Mouse (Mus musculus): Measurements from ENCODE around the gene Atp1b2.

Atp1b2 gene

GRCm38 (mm10) chr11:69610899-69611298 is 5.2 kb upstream of the Atp1b2 start:
- in situ Hi-C loops (cut with MboI; ENCODE audit: unreplicated experiment in 2 of 2): loop anchor here (5.0 kb wide), 1 partner anchor 34 kb away; no protein-coding TSS in a partner anchor

GRCm38 (mm10) chr11:69609416-69609815 is 3.7 kb upstream of the Atp1b2 start:
- in situ Hi-C loops (cut with MboI; ENCODE audit: unreplicated experiment in 2 of 2): no loop called here

DNA sequence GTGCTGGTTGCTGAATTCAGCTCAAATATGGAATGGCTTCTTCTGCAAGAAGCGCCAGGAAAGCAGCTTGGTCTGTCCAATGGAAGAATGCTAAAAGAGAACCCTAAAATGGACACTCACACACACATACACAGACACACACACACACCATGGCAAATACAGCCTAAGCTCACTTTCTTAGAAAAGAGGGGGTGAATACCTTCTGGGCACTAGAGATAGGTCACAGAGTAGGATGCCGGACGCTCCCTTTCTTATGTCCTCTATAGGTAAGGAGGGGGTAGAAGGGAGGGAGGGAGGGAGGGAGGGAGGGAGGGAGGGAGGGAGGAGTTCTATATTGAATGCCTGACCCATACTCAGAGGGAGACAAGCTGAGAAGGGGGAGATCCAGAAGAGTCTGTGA is 2.8 kb upstream of the Atp1b2 start:
- in situ Hi-C loops (cut with MboI; ENCODE audit: unreplicated experiment in 2 of 2): no loop called here

DNA sequence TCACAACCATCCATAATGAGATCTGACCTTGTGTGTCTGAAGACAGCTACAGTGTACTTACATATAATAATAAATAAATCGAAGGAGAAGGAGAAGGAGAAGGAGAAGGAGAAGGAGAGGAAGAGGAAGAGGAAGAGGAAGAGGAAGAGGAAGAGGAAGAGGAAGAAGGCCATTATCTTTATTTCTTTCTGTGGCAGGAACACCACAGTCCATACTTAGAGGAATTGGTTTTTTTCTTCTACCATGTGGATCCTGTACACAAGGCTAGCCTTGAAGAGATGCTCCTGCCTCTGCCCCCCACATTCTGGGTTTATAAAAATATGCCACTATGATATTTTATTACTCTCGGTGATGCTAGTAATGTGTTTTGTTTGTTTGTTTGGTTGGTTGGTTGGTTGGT is 1.1 kb upstream of the Atp1b2 start:
- in situ Hi-C loops (cut with MboI; ENCODE audit: unreplicated experiment in 2 of 2): no loop called here

DNA sequence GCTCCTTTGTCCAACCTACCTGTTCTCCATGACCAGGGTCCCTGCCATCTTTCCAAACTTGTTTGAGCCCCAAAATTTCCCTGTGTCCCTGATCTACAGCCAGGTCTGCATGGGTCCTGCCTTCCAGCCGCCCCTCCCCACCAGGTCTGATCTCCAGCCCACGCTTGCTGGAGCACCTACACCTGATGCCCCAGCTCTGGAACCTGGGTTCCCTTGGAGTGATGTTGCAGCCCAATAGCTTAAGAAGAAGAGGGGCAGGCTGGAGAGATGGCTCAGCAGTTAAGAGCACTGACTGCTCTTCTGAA is 701 bp upstream of the Atp1b2 start:
- in situ Hi-C loops (cut with MboI; ENCODE audit: unreplicated experiment in 2 of 2): no loop called here

GRCm38 (mm10) chr11:69604795-69605664 is 712 bp downstream of the Atp1b2 start:
- in situ Hi-C loops (cut with MboI; ENCODE audit: unreplicated experiment in 2 of 2): no loop called here

- in situ Hi-C loops (cut with MboI; ENCODE audit: unreplicated experiment in 2 of 2): no loop called here
Observed at GRCm38 (mm10) chr11:69604347-69604746, 1.4 kb downstream of the Atp1b2 start.

DNA sequence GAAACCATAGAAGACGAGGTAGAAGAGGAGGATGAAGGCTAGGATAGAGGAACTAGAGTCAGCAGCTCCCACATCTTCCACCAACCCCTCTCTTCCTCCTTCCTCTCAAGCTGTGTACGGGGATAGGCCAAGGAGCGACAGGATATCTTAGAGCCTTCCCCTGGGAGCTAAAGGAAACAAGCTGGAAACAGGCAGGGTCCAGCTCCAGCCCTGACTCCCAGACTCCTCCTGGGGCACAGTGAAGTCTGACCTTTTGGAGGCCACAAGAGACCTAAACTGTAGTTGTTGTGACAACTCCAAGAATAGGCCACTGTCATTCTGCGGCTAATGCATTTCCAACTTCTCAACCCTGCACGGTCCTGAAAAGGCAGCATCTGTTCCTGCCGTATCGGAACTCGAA is 2.2 kb downstream of the Atp1b2 start:
- in situ Hi-C loops (cut with MboI; ENCODE audit: unreplicated experiment in 2 of 2): no loop called here

DNA sequence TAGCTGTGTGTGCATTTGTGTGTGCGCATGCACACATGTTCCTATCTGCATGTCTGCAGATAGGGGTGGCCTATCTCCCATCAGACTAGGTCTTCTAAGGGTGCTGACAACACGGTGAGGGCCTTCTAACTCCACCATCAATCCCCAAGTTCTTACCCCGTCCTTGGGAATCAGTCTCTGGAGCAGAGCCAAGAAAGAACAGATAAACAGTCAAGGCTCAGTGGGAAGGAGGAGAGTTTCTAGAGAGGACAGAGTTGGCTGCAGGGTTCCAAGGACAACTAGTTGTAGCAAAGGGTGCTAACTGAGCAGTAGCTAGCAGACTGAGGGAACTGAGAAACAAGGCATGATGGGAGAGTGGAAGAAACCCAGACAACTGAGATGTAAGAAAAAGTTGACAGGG is 4.0 kb downstream of the Atp1b2 start:
- in situ Hi-C loops (cut with MboI; ENCODE audit: unreplicated experiment in 2 of 2): no loop called here

DNA sequence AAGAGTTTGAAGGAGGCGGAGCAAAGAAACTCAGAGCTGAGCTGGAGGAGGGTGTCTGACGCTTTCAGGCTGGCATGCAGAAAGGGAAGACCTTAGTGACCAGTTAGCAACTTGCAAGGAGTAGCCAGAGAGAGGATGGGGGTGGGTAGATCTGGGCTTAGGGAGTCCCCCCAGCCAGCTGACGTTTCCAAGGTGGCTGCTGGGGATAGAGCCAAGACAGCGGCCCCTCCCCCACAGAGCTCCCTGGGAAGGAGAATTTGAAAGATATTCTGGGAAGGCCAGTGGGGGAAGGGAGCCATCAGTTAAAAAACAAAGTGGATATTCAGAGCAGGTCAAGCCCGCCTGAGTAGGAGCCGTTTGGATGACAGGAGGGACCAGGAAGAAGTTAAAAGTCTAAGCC is 5.6 kb downstream of the Atp1b2 start:
- in situ Hi-C loops (cut with MboI; ENCODE audit: unreplicated experiment in 2 of 2): no loop called here

DNA sequence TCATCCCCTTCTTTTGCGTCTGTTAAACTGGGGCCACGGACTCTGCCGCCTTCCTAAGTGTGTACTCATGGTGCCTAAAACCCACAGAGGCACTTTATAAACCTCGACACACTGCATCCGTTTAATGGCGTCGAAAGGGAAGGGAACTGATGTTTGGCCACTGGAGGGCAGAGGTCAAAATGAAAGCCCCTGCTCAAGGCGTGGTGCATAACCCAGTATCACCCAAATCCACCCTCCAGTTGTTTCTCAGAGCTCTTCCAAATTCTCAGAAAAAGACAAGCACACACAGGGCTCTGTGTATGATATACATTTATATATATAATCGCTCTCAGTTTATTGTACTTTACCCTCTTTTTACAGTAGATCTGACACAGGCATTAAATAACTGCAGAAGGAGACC is 6.3 kb downstream of the Atp1b2 start:
- in situ Hi-C loops (cut with MboI; ENCODE audit: unreplicated experiment in 2 of 2): no loop called here

DNA sequence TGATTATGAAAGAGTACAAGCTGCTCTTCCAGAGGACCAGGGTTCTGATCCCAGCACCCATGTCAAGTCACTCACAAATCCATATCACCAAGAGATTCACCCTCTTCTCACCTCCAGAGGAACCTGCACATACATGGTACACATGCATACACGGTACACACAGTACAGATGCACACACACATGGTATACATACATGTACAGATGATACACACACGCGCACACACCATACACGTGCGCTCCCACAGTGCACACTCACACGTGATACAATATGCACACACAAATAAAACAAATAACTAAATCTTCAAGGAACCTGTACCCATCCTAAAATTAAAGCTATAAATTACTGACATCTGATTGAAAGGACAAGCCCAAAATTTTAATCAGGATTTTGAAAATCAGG is 10.9 kb downstream of the Atp1b2 start:
- in situ Hi-C loops (cut with MboI; ENCODE audit: unreplicated experiment in 2 of 2): no loop called here

DNA sequence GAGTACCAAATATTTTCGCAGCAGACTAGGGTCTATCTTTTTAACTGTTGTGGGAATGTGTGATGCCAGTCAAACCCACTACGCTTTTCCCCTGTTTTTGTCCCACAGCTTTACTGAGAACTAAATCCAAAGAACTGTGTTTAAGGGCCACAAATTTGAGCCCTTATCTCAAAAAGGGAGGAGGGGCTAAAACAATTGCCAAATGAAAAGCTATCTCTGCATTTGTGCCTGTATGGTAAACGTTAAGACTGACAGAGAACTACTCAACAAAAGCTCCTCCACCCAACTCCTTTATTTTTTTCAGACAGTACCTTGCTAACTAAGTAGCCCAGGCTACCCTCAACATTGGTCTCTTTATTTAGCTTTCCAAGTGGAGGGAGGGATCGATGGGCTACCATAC is 12.9 kb downstream of the Atp1b2 start:
- in situ Hi-C loops (cut with MboI; ENCODE audit: unreplicated experiment in 2 of 2): no loop called here

DNA sequence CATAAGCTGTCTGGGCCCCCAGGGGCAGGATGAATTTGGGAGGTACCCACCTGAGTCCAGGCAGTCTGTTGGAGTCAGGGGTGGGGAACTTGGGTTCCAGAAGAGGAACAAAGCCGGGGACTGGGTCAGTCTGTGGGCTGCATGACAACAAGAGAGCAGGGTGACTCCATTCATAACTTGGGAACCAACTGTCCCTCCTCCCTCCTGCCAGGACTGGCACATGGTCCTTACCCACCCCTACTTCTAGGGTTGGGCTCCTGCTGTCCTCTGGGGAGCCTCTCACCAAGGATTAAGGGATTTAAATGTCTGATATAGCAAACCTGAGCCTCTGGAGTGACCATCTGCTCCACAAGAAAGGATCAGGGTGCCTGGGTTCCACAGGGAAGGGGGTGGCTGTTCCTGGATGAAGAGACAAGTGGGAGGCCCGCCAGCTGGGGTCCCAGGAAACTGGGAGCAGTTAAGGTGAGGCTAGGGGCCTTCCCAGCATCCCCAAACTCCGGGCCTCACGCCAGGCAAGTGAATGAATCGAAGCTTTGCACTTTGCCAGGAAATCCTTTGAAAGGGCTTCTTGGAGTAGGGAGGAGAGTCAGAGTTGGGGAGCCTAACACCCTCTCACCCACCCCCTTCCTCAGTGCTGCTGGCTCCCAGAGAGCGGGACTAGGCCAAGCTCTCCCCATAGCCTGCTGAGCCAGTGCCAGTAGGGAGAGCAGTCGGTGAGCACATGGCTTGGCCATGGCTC is 13.7 kb downstream of the Atp1b2 start:
- in situ Hi-C loops (cut with MboI; ENCODE audit: unreplicated experiment in 2 of 2): no loop called here

- in situ Hi-C loops (cut with MboI; ENCODE audit: unreplicated experiment in 2 of 2): no loop called here
Observed at GRCm38 (mm10) chr11:69591424-69591823, 14.3 kb downstream of the Atp1b2 start.

GRCm38 (mm10) chr11:69590622-69591021 is 15.1 kb downstream of the Atp1b2 start:
- in situ Hi-C loops (cut with MboI; ENCODE audit: unreplicated experiment in 2 of 2): no loop called here

DNA sequence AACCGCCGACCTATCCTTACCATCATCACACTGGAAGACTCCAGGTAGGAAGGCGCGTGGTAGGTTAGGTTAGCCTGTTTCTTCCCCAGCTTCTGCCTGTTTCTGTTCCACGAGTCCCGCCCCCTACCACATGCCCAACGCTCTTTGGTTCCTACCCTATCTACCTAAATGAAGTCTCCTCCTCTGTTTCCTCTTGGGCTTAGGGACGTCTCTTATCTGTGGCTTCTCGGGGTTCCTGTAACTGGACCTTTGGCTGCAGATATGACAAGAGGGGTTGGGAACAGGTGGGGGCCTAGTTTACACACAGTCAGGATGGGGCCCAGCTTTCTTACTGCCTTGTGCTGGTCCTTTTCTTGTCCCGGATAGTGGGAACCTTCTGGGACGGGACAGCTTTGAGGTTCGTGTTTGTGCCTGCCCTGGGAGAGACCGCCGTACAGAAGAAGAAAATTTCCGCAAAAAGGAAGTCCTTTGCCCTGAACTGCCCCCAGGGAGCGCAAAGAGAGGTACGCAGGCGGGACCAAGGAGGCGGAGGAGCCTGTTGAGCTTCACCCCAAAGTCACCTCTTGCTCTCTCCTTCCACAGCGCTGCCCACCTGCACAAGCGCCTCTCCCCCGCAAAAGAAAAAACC is 16.4 kb downstream of the Atp1b2 start:
- in situ Hi-C loops (cut with MboI; ENCODE audit: unreplicated experiment in 2 of 2): no loop called here

DNA sequence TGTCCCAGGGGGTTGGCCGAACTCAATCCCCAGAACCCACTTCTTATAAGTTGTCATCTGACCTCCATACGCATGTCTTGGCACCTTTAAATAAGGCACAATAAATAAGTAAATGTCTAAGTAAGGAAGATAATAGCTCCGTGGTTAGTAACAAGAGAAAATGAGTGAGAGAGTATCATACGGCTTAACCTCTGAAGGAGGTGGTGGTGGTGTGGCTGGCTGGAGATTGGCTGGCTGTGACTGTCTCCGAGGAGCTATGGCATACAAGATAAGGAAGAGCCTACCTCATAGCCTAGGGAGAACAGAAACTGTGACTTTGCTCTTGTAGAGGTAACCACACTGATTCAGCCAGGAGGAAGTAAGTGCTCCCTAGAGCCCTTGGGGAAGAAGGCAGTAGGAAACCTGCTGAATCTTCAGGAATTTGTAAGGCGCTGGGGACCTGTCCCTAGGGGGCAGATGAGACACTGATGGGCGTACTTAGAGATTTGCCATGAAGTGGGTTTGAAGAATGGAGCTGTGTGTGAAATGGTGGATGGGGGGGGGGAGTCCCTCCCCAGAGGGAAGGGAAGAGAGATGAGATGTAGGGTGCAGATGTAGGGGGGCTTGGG is 19.9 kb downstream of the Atp1b2 start:
- in situ Hi-C loops (cut with MboI; ENCODE audit: unreplicated experiment in 2 of 2): no loop called here

DNA sequence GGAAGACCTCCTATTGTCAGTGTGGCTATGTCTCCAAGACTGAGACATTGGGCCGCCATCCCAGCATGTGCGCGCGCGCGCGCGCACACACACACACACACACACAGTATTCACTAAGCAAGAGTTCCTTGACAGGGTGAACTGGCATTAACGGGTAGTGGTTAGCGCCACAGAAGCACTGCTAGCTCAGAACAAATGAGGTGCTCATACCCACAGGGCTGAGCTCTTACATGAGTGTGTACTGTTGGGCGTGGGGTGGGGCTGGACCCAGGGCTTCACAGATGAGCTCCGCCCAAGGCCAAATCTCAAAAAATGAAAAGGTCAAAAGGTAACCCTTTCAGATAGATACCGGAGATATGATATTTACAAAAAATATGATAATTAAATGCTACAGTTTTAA is 20.8 kb downstream of the Atp1b2 start:
- in situ Hi-C loops (cut with MboI; ENCODE audit: unreplicated experiment in 2 of 2): no loop called here

DNA sequence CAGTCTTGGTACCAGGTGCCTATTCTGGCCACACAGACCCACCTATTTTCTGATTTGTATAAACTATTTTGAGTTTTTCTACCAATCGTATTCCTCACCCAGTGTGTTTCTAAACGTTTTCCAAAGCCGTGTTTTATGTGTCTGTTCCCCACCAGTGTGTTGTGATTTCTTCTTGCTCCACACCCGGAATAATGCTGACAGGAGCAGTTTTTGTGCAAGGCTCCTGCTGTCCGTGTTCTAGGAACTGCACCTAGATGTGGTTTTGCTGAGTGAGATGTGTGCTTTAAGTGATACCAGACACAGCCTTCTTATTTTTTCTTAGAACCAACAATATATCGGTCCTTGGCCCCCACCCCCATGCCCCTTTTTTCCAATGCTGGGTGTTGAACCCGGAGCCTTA is 21.7 kb downstream of the Atp1b2 start:
- in situ Hi-C loops (cut with MboI; ENCODE audit: unreplicated experiment in 2 of 2): no loop called here

GRCm38 (mm10) chr11:69582230-69582805 is 23.4 kb downstream of the Atp1b2 start:
- in situ Hi-C loops (cut with MboI; ENCODE audit: unreplicated experiment in 2 of 2): no loop called here

All from v-Abl transformed pro-B cells (cell line).